Mouse (Mus musculus) brown adipose tissue, adult 24 weeks (tissue): Measurements from ENCODE around the gene Cped1. TPM values are rescaled to one million over a fixed set of nuclear protein-coding genes. Genes with fewer than 3 reads are reported as not detected.
A peak's percentile ranks its signal among the peaks of the same experiment; 100 is the strongest.

Experiments
- H3K27ac ChIP-seq: fragments of 200-500 bp; replicated peaks from 2 replicates; pipeline ENCODE4 v1.5.1; 2012; ENCODE audit warnings: low read depth, mild to moderate bottlenecking, low read length
- H3K4me1 ChIP-seq: fragments of 200-500 bp; 2 replicates; pipeline ENCODE4 v1.6.1; 2012; ENCODE audit warnings: low read length, mixed read lengths; ENCODE audit not compliant: control insufficient read depth, insufficient read depth, insufficient read length
- H3K4me3 ChIP-seq: fragments of 200-500 bp; 2 replicates; pipeline ENCODE4 v1.5.1; 2012; ENCODE audit warnings: low read depth, mild to moderate bottlenecking, low read length, moderate library complexity; ENCODE audit not compliant: insufficient read depth
- polyA plus RNA-seq: library from polyadenylated mRNA; stranded (reverse); fragments of >200 nt; gene quantifications from 2 replicates; pipeline ENCODE4 v1.2.4, GENCODE M21; 2012; ENCODE audit not compliant: missing spikeins, insufficient read depth, insufficient read length

The Cped1 gene
- polyA plus RNA-seq, 1 experiment = 39.6 TPM

- Histone ChIP-seq H3K4me1 (peaks cover 2% of the 10 kb centered on the region; the same call in 1 of the 2 replicates), H3K27ac (no peak overlapping the region), H3K4me3 (no peak overlapping the region)
Observed at GRCm38 (mm10) chr6:22277941-22278340, 292.2 kb downstream of the Cped1 start.

GRCm38 (mm10) chr6:22280217-22280861 lies 294.6 kb downstream of the Cped1 start:
- H3K27ac ChIP-seq = no peak overlapping the region
- H3K4me3 ChIP-seq = peak overlapping the region; percentile 2; the same call in 1 of the 2 replicates
- H3K4me1 ChIP-seq = peaks cover 2% of the 10 kb centered on the region; the same call in 1 of the 2 replicates

- H3K27ac ChIP-seq = no peak overlapping the region
- H3K4me3 ChIP-seq = no peak overlapping the region
- peaks cover 2% of the 10 kb centered on the region; the same call in 1 of the 2 replicates for H3K4me1 ChIP-seq
Observed at GRCm38 (mm10) chr6:22282405-22282804, 296.7 kb downstream of the Cped1 start.

GRCm38 (mm10) chr6:22288004-22288736 lies 302.5 kb downstream of the Cped1 start, which contains the start of gene Wnt16:
Wnt16 (plus strand) TSS chr6:22288227.
- no peak within 1 kb of the TSS for H3K4me3 ChIP-seq
- H3K27ac ChIP-seq = no peak within 1 kb of the TSS

DNA sequence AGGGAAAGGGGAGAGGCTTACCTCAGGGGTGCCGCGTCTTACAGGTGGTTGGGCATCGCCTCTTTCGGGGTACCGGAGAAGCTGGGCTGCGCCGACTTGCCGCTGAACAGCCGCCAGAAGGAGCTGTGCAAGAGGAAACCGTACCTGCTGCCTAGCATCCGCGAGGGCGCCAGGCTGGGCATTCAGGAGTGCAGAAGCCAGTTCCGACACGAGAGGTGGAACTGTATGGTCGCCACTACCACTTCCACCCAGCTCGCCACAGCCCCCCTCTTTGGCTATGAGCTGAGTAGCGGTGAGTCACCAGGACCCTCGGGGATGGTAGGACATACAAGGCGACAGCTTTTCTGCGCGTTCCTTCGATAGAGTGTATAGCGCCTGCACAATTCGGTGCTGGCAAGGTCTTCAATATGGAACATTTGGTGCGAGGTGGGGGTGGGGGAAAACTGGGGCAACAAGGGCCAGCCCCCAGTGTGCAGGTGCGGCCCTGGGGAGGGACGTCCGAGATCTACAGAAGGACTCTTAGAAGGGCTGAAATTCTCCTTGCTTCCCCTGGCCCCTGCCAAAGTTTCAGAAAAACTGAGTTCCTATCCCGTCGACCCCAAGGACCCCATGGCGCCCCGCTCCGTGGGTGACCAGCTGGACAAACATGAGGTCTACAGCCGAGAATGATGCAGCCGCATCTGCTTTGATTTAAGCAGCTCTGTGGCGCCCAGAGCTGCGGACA lies 303.2 kb downstream of the Cped1 start:
- H3K4me3 ChIP-seq = 0 out of 2 replicates have a peak overlapping the region, but pooled peaks have one; percentile 8
- no peaks in the 10 kb centered on the region for H3K4me1 ChIP-seq
- H3K27ac ChIP-seq = no peak overlapping the region

More at GRCm38 (mm10) chr6:22288004-22288736, 302.5 kb downstream of the Cped1 start, which contains the start of gene Wnt16:
- no peaks in the 10 kb centered on the region for H3K4me1 ChIP-seq

DNA sequence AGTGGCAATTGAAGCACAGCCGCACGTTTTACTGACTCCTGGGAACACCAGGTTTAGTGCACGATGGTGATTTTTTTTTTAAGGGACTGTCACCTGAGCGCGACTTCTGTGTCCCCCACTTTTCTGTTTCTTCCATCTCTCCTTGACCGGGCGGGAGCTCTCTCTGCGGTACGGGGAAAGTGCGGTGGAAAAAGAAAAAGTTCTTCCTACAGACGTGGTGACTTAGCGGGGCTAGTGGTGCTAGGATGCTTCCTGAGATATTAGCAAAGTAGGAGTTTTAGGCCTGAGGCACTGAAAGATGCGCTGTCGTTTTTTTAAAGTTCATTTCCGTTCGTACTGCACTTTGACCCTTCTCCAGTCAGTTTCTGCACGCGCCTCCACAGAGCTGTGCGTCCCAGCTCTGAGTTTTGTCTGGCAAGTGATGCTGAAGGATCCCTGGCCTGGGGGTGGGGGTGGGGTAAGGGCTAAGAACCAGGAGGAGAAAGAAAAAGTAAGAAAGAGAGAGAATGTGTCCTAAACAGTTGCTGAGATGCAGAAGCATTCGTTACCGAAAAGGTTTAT lies 303.8 kb downstream of the Cped1 start:
- H3K4me1 ChIP-seq = no peaks in the 10 kb centered on the region
- no peak overlapping the region for H3K27ac ChIP-seq
- 0 out of 2 replicates have a peak overlapping the region, but pooled peaks have one; percentile 8 for H3K4me3 ChIP-seq

DNA sequence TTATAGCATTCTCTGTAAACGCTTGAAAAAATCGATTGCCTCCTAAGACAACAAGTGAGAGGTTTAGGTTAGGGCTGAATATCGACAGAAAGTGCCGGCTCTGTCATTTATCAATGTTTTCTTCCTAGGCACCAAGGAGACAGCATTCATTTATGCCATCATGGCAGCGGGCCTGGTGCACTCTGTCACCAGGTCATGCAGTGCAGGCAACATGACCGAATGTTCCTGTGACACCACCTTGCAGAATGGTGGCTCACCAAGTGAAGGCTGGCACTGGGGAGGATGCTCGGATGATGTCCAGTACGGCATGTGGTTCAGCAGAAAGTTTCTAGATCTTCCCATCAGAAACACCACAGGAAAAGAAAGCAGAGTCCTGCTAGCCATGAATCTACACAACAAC lies 305.1 kb downstream of the Cped1 start:
- Histone ChIP-seq H3K4me1 (no peaks in the 10 kb centered on the region), H3K27ac (no peak overlapping the region), H3K4me3 (no peak overlapping the region)

GRCm38 (mm10) chr6:22292056-22292455 lies 306.3 kb downstream of the Cped1 start:
- no peak overlapping the region for H3K27ac ChIP-seq
- no peak overlapping the region for H3K4me3 ChIP-seq
- no peaks in the 10 kb centered on the region for H3K4me1 ChIP-seq

DNA sequence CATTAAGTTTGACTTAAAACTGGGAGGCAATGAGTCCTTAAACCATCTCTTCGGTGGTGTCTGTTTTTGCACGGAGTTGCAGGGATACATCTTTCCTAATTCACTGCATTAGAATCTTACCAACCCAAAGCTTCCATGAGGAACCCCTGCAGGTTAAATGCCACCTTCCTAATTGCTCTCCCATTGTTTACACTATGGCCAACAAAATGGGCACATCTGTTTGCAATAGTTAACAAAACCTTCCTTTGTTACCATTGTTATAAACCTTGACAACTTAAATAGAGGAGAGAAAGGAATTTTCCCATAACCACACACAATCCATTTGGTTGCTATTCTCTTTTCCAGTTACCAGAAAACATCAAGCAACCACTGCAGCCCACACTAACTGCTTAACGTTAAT lies 308.2 kb downstream of the Cped1 start:
- Histone ChIP-seq H3K27ac (no peak overlapping the region), H3K4me3 (no peak overlapping the region), H3K4me1 (no peaks in the 10 kb centered on the region)

- Histone ChIP-seq H3K4me3 (no peak overlapping the region), H3K27ac (no peak overlapping the region; the same call in 1 of the 2 replicates), H3K4me1 (no peaks in the 10 kb centered on the region)
Observed at GRCm38 (mm10) chr6:22297028-22297427, 311.3 kb downstream of the Cped1 start.

- Histone ChIP-seq H3K4me1 (no peaks in the 10 kb centered on the region), H3K27ac (no peak overlapping the region)
Observed at GRCm38 (mm10) chr6:22298059-22298458, 312.3 kb downstream of the Cped1 start.

More at GRCm38 (mm10) chr6:22298059-22298458, 312.3 kb downstream of the Cped1 start:
- H3K4me3 ChIP-seq = no peak overlapping the region

Other genes starting within 250 kb of the Cped1 start
- 156 and 175 TPM in 2 replicates for gene Tspan12, start 133.4 kb upstream of the Cped1 start, polyA plus RNA-seq
- gene Ing3, start 36.3 kb upstream of the Cped1 start, polyA plus RNA-seq = 13.6 and 15.1 TPM in 2 replicates